Mouse (Mus musculus) left cerebral cortex, postnatal 10 days (tissue): Measurements from ENCODE around the gene Anapc10. TPM values are rescaled to one million over a fixed set of nuclear protein-coding genes. Genes with fewer than 3 reads are reported as not detected.
"Not testable (repeated sequence)": the region's sequence is repeated elsewhere in the genome, so short reads cannot be mapped to it uniquely, and the experiment has no call there.

Experiments used
- DNase-seq, 2 experiments: peaks; one replicate each; pipeline ENCODE4 v3.0.0; 2021 to 2022; ENCODE audit warnings: low spot score in 2 of 2, mixed read lengths in 1 of 2; ENCODE audit errors: extremely low spot score in 1 of 2
- intact Hi-C: fragments of 180-260 bp; cut with DNase I; formaldehyde crosslinking; loops from one replicate; pipeline ENCODE4 v1.15.1; 2025
- total RNA-seq, 2 experiments: library from RNA; stranded (reverse); gene quantifications; 2 replicates each; pipeline ENCODE4 v1.2.3; 2021

Gene Anapc10
- 10 to 100 TPM; 10.1 to 11.8 TPM for total RNA-seq

DNA sequence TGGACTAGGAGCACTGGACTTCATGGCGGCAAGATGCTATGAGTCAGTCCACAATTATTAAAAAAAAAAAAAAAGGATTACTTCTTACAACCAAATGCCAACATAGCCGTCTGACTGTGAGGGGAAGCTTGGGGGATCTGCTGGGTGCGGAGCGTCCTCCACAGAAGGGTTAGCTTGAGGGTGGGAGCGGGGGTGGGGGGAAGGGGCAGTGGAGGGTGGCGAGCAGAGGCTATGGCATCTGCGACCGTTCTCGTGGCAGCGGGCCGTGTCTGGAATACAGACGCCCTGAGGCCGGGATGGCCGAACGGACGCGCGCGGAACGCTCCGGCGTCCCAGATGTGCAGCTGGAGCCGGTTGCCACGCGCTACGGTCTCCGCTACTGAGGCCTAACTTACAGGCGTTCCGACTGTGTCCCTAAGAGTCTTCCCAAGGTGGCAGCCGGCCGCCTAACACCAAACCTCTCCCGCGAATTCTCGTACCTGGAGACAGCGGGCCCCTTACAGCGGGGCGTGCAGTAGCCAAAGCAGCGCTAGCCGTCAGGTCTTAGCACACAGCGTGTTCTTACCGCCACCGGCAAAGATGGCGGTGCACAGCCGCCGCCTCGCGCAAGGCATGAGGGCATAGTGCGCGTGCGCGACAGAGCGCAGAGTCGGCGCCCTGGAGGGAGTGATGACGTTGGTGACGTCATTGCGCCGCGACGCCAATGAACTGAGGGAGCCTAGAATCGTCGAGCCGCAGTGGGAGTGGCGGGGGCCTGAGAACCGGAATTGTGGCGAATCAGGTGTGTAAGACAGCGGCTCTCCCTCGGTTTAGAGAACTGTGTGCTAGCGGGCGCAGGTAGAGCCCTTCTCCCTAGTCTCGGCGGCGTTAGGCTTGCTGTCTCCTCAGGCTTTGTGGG lies at the start of gene Anapc10, which contains the start of gene Abce1:
Gene Anapc10 (plus strand): TSS at position 757 of the 898 bp plus-strand sequence.
Gene Abce1 (minus strand): TSS at position 677 of the 898 bp plus-strand sequence.
- intact Hi-C loops, result no loop called here
- peak; percentile 98 to 99 for DNase-seq

DNA sequence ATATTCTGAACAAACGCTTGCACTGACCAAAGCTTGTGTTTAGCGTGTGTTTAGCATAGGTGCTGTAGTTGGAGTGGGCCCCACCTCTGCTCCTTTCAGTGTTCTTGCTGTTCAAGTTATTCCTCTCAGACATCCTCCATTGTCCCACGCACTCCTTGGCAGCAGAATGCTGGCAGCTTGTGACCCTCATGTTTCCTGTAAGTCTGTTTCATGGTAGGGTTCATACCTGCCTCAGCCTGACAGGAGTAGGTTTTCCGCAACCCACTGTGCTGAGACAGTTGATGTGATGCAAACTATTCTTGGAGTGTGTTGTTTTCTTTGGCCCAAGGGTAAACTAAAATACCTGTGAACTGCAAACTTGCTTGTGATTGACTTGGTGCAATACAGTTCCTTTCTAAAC lies 35.2 kb upstream of the Anapc10 start:
- intact Hi-C loops, result no loop called here
- DNase-seq, result no peak

DNA sequence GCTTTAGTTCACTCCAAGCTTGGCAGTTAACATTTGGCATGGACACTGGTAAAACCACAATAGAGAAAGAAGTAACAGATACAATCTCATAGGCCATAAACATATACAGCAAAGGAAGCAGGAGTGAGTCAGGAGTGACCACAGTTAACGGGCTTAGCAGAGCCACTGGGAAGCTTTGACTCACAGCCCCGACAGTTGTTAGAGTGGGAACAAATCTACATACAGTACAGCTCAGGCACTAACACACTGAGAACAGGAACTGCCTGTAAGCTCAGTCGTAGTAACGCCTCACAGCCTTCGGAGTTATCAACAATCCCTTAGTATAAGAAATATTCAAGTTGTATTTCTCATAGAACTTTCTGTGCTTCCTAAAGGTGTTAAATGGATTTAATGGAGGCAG lies 32.6 kb upstream of the Anapc10 start:
- intact Hi-C loops, result no loop called here
- DNase-seq, result no peak

DNA sequence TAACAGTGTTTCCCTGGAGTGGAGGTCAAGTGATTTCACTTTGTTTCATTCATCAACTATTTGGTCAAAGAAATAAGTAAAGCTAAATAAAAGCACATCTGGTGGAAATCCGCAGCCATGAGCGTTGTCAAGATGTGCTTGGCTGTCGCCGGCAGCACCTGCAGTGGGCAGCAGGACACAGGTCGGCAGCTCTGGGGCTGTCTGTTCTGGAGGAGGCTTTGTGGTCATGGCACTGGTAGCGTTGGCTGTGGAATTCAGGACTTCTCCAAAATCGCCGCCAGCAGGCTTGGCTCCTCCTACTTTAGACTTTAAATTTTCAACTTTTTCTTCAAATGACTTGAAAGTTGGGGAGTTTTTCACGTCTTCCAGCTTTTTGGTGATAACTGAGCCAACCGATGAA lies 31.5 kb upstream of the Anapc10 start:
- DNase-seq, result not testable (repeated sequence)
- intact Hi-C loops, result loop anchor here (5.0 kb wide), 1 partner anchor 1042 kb away; no protein-coding TSS in a partner anchor

DNA sequence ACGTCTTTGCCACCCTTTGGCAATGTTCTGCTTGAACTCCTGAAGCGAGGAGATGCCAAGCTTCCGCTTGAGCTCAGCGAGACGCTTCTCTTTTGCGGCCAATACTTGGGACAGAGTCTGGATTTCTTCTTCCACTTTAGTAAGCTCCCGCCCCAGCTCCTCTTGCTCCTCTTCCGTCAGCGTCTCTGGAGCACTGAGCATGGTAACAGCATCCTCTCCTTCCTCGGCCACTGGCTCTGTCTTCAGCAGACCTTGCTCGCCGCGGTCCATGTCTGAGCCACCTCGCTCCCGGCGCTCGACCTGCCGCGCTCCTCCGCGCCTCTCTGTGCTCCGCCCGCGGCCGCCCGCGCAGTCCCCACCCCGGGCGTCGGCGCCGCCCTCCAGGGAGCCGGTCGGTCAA lies 31.1 kb upstream of the Anapc10 start:
- intact Hi-C loops, result loop anchor here (5.0 kb wide), 1 partner anchor 1042 kb away; no protein-coding TSS in a partner anchor
- peak in 1 of 2 experiments; percentile 29 for DNase-seq

DNA sequence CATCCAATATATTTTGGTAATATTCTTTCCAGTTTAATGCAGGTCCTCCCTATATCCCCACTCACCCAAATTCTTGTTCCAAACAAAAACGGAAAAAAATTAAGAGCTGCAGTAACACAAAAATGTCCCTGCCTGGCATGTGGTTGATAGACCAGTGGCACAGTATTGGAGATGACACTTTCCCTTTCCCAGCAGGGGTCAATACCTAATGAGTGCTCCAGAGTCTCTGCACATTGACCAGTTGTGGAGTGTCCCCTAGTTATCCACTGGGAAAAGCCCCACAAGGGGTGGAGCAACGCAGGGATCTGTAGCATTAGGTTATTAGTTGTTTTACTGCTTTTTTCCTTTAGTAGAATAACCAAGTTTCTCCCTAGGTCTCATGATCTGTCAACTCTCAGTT lies 30.7 kb upstream of the Anapc10 start:
- intact Hi-C loops, result loop anchor here (5.0 kb wide), 1 partner anchor 1041 kb away; no protein-coding TSS in a partner anchor
- DNase-seq, result no peak

DNA sequence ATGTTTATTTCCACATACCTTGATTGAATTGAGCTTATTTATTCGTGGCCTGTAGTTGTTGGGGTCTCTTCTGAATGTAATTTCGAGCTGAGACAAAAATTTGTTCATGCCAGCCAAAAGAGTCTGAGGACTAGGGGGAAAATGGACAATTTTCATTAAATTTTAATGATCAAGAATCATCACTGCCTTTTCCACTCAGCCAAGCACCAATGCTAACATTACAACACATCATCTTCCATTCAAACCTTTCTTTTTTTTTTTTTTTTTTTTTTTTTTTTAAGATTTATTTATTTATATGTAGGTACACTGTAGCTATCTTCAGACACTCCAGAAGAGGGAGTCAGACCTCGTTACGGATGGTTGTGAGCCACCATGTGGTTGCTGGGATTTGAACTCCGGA lies 25.7 kb upstream of the Anapc10 start:
- intact Hi-C loops, result not testable (repeated sequence)

DNA sequence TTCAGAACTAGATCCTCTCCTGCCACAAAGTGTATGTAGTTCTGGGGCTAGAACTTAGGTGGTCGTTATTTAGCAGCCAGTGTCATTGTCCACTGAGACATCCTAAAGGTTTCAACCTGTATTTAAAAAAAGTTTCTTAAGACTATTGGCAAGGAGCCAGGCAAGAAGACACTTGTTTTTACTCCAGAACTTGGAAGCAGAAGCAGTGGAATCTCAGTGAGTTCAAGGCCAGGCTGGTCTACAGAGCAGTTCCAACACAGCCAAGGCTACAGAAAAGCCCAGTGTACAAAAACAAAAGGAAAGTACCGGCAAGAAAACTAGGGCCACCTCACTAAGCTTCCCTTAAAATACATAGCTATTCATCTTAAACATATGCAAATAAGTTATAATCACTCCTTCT lies 19.1 kb upstream of the Anapc10 start:
- no peak for DNase-seq
- intact Hi-C loops, result loop anchor here (10.0 kb wide), 1 partner anchor 1312 kb away; no protein-coding TSS in a partner anchor

More for the DNA sequence above, 25.7 kb upstream of the Anapc10 start:
- DNase-seq, result not testable (repeated sequence)

DNA sequence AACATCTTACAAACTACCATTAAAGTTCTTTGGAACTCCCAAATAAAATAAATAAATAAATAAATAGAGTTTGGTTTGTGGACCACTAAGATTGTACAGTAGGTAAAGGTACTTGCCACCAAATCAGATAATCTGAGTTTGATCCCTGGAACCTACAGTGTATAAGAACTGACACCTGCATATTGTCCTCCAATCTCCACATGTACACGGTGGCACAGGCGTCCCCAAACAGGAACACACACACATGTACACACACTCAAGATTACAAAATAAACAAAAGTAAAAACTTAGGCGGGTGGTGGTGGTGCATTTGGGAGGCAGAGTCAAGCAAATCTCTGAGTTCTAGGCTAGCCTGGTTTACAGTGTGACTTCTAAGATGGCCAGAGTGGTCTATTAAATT lies 4.9 kb upstream of the Anapc10 start:
- DNase-seq, result no peak
- intact Hi-C loops, result no loop called here

DNA sequence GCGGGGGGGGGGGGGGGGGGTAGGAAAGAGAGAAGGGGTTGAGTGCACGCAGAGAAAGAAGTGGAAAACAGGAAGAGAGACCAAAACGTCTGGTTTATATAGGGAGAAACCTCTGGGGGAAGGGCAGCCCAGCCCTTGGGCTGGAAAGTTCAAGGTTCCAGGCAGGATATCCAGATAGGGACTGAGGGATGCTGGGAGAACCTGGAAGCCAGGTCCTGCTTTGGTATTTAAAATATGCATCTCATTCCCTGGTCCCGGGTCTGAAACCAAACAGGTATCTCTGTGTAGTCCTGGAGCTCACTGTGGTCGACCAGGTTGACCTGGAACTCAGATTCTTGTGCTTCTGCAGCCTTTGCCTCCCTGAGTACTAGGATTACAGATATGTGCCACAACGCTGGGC lies 1.1 kb downstream of the Anapc10 start:
- intact Hi-C loops, result no loop called here
- DNase-seq, result no peak

DNA sequence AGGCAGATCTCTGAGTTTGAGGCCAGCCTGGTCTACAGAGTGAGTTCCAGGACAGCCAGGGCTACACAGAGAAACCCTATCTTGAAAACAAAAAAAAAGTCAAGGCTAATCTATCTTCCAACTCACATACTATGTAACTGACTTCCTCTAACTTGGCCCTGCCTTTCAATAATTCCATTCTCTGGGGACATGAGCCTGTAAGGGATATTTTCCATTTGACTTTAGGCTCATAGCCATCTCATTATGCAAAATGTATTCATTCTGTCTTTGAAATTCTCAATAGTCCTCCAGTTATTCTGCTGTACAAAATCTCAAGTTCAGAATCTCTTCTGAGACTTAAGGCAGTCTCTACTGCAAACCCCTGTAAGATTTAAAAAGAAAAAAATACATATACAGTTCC lies 9.9 kb downstream of the Anapc10 start:
- no peak for DNase-seq
- intact Hi-C loops, result no loop called here

DNA sequence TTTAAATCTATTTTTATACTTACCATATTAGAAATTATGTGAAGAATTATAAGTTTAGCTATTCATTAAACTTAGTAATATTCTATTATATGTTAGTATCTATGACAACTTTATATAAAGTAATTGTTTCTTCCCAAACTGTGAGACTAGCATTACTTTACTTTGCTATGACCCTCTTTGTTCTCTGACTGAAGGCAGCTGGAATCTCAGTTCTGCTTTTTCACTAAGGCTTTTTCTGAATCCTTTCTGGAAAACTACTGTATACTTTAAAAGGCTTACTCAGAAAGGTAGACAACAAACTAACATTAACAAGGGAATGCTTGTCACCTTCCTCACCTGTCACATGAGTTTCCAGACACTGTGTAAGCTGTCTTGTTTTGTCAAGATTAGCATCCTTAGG lies 11.7 kb downstream of the Anapc10 start:
- intact Hi-C loops, result no loop called here
- no peak for DNase-seq

DNA sequence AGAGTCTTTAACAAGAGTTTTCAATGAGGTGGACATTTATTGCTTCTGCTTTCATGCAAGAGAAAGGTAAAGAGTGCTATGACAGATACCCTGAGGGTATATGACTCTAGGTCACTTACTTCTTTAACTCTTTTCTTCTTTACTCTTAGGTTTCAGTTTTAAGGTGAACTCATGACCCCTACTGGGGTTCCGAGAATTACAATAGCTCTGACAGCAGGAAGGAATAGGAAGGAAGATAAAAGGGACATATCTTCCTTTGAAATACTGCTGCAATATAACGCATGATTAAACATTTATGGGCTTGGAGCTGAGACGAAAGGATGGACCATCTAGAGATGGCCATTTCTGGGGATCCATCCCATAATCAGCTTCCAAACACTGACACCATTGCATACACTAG lies 13.0 kb downstream of the Anapc10 start:
- intact Hi-C loops, result no loop called here
- no peak for DNase-seq

DNA sequence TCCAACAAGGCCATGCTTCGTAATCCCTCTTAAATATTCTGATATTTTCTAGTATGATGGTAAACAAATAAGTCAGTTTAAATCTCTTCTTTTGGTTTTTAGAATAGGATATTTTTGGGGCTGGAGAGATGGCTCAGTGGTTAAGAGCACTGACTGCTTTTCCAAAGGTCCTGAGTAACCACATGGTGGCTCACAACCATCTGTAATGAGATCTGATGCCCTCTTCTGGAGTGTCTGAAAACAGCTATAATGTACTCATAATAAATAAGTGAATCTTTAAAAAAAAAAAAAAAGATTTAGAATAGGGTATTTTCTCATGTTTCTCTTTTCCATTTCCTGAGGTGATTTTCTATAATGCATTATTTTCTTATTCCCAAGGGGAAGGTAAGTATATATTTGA lies 16.3 kb downstream of the Anapc10 start:
- DNase-seq, result no peak
- intact Hi-C loops, result no loop called here

DNA sequence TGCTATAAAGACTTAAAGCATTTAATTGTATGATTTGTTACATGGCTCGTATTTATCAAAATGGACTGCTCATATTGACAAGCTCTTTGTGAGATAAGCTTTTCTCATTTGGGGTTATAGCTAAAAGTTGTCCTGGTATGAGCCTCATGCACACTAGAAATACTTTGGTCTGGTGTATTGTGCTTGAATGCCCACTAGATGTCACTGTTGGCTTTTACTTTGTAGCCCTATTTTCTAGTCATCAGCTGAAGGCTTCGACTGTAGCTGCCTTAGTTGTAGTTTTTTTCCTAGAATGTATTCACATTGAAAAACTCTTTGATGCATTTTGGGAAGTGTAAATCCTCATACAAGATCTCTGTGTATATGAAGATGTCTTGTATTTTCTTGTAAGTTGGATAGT lies 22.7 kb downstream of the Anapc10 start:
- peak in 1 of 2 experiments; percentile 60 for DNase-seq
- intact Hi-C loops, result loop anchor here (1.0 kb wide), 1 partner anchor 749 kb away; no protein-coding TSS in a partner anchor

DNA sequence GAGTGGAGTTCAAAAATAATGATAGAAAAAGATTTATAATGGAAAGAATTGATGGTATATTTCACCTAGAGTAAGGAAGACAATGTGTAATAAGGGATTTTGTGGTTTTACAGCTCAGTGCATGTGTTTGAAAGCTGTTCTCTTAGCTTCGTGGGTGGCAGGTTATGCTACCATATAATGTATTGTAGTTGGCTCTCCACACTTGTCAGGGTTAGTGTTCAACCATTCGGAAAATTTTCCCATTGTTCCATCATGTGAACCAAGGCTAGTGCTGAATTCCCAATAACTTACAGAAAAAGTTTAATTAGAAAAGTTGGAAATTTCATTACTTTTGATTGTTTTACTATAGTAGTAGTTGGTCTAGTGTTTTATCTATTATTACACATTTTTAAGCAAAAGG lies 36.6 kb downstream of the Anapc10 start:
- DNase-seq, result no peak
- intact Hi-C loops, result no loop called here

DNA sequence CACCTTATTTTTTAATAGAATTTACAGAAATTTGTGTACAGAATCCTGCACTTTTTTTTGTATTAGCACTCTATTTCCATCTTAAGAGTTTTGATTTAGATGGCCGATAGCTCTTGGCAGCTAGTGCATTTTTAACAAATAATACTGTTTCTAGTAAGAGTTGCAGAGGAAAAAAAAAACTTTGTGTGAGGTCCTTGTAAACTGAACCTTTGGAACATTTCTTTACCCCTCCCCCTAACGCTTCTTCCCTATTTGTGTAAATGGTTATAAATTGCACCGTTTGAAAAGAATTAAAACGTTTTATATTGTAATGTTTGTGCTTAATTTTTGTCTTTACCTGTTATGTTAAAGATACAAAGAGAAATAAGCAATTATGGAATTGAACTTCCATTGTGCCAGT lies 37.0 kb downstream of the Anapc10 start:
- no peak for DNase-seq
- intact Hi-C loops, result no loop called here

DNA sequence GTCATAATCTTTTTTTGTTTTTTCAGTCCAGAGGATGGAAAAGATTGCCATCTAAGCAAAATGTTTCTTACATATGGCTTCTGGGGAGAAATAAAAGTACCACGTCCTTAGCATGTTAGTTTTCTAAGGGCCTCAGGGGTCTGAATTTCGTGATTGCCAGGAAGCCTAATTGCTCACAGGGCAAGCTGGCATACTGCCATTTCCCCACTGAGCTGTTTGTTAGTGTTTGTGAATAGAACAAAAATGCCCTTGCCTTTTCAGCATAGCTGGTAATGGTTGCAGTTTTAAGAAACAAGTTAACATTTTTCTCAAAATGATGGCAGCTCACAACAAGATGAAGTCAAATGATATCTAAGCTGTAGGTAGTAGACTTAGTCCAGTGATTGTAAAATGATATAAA lies 38.7 kb downstream of the Anapc10 start:
- intact Hi-C loops, result no loop called here
- DNase-seq, result peak; percentile 9 to 45

DNA sequence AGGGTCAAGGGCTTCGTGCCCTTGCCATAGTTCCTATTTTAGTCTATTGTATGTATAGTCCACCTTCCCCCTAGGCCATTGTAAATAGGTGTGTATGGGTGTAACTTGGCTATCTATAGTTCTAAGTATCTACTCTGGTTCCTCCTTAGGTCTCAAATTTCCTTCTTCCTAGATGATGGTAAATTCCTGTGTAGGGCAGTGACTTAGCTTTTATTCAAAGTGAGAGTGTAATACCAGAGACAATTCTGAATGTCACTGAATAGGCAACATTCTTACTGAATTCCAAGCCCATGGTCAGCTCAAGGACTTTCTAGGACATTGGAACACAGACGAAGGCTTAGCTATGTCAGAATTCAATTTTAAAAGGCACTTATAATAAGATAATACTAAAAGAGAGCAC lies 83.3 kb downstream of the Anapc10 start:
- intact Hi-C loops, DNase-seq: not testable (repeated sequence)

DNA sequence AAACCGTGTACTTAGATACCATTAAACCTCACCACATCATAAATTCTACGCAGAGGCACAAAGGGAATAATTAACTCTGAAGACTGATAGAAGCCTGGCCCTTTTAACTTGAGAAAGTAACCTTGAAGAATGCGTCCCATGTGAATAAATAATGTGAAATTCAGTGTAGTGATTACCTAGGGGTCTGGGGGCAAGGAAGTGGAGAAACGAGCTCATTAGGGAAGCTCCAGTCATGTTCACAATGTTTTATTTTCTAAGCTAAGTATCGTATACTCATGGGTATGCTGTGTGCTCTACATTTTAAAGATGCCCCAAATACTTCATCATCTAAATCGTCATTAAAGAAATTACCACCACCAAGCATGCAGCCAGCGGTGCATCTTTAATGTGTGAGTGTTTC lies 85.1 kb downstream of the Anapc10 start:
- intact Hi-C loops, result no loop called here
- no peak for DNase-seq
